Mouse (Mus musculus) Muller cell, postnatal 12 days (primary cell): ENCODE measurements at regions not wholly inside any gene's neighbourhood (a gene's known extent, or its start where the extent isn't known, plus 50 kb on each side); places are given as distances from the start of the nearest gene placed in this dataset.

Source experiments
- DNase-seq: peaks from one replicate; pipeline ENCODE4 v3.0.0-alpha.2; 2015; ENCODE audit errors: inconsistent ontology term

GRCm38 (mm10) chr17:77819698-77820097 lies 380.4 kb upstream of the Crim1 start:
- DNase-seq, result no peak

- no peak for DNase-seq
Observed at GRCm38 (mm10) chr17:77843949-77844348, 356.1 kb upstream of the Crim1 start.

- DNase-seq, result no peak
Observed at GRCm38 (mm10) chr17:77874497-77874896, 325.6 kb upstream of the Crim1 start.

- DNase-seq, result no peak
Observed at GRCm38 (mm10) chr17:77877016-77877415, 323.0 kb upstream of the Crim1 start.

- no peak for DNase-seq
Observed at GRCm38 (mm10) chr17:77885150-77885549, 314.9 kb upstream of the Crim1 start.

- no peak for DNase-seq
Observed at GRCm38 (mm10) chr17:77889147-77889546, 310.9 kb upstream of the Crim1 start.

- no peak for DNase-seq
Observed at GRCm38 (mm10) chr17:77904412-77904811, 295.6 kb upstream of the Crim1 start.

GRCm38 (mm10) chr17:77913962-77914450 lies 286.0 kb upstream of the Crim1 start:
- no peak for DNase-seq

GRCm38 (mm10) chr17:77930253-77930652 lies 269.8 kb upstream of the Crim1 start:
- DNase-seq, result no peak

- DNase-seq, result no peak
Observed at GRCm38 (mm10) chr17:77930967-77931591, 269.0 kb upstream of the Crim1 start.

GRCm38 (mm10) chr17:77933192-77933591 lies 266.9 kb upstream of the Crim1 start:
- no peak for DNase-seq

GRCm38 (mm10) chr17:77958048-77958447 lies 242.0 kb upstream of the Crim1 start:
- no peak for DNase-seq

GRCm38 (mm10) chr17:77961296-77961695 lies 238.8 kb upstream of the Crim1 start:
- peak; percentile 77 for DNase-seq

- no peak for DNase-seq
Observed at GRCm38 (mm10) chr17:77963358-77963757, 236.7 kb upstream of the Crim1 start.

GRCm38 (mm10) chr17:77968510-77968909 lies 231.5 kb upstream of the Crim1 start:
- DNase-seq, result no peak

- DNase-seq, result no peak
Observed at GRCm38 (mm10) chr17:77969187-77969586, 230.9 kb upstream of the Crim1 start.
